Mouse (Mus musculus) ES-E14 (cell line): ENCODE results near the gene Prss56. TPM values are rescaled to one million over a fixed set of nuclear protein-coding genes. Genes with fewer than 3 reads are reported as not detected.

Source experiments
- DNase-seq: peaks from one replicate; pipeline ENCODE4 v3.0.0-alpha.2; 2013; ENCODE audit warnings: low read depth, low spot score
- H3K27ac ChIP-seq: 2 replicates; pipeline ENCODE4 v1.5.1; 2012; ENCODE audit warnings: low read depth, mild to moderate bottlenecking, low read length, moderate library complexity, mixed read lengths; ENCODE audit not compliant: poor library complexity, insufficient read depth, severe bottlenecking
- H3K36me3 ChIP-seq: 2 replicates; pipeline ENCODE4 v1.6.1; 2012; ENCODE audit warnings: mild to moderate bottlenecking, low read length, moderate library complexity, mixed read lengths; ENCODE audit not compliant: control insufficient read depth, poor library complexity, insufficient read depth, severe bottlenecking
- H3K4me1 ChIP-seq, 2 experiments: fragments of 150-350 bp in 1 of 2; sonication (generic) in 1 of 2; 2 replicates each; pipeline ENCODE4 v1.6.1; 2012; ENCODE audit warnings: low read length in 2 of 2, mild to moderate bottlenecking in 1 of 2, mixed read lengths in 1 of 2; ENCODE audit not compliant: control insufficient read depth in 2 of 2, insufficient read depth in 2 of 2, poor library complexity in 1 of 2
- H3K4me3 ChIP-seq, 2 experiments: fragments of 150-350 bp in 1 of 2; sonication (generic) in 1 of 2; 2 replicates each; pipeline ENCODE4 v1.5.1; 2012; ENCODE audit warnings: low read length in 2 of 2, low read depth in 1 of 2, mild to moderate bottlenecking in 1 of 2, mixed read lengths in 1 of 2; ENCODE audit not compliant: insufficient read depth in 1 of 2, poor library complexity in 1 of 2, severe bottlenecking in 1 of 2
- H3K9ac ChIP-seq: 2 replicates; pipeline ENCODE4 v1.6.1; 2012; ENCODE audit warnings: low read depth, mild to moderate bottlenecking, low read length, mixed read lengths; ENCODE audit not compliant: poor library complexity, insufficient read depth, severe bottlenecking
- H3K9me3 ChIP-seq: fragments of 150-350 bp; sonication (generic); 2 replicates; pipeline ENCODE4 v1.6.1; 2012; ENCODE audit warnings: low read depth, mild to moderate bottlenecking, low read length; ENCODE audit not compliant: control insufficient read depth, insufficient read depth
- CHD2 ChIP-seq: IDR thresholded peaks from 2 replicates; pipeline ENCODE4 v1.6.1; 2014; ENCODE audit warnings: mild to moderate bottlenecking, low read depth, low read length, inconsistent platforms
- HCFC1 ChIP-seq: IDR thresholded peaks from 2 replicates; pipeline ENCODE4 v1.6.1; 2012; ENCODE audit warnings: low read length, inconsistent platforms, borderline replicate concordance; ENCODE audit not compliant: insufficient read depth
- MAFK ChIP-seq: IDR thresholded peaks from 2 replicates; pipeline ENCODE4 v1.6.1; 2014; ENCODE audit warnings: mild to moderate bottlenecking, low read depth, low read length, inconsistent platforms; ENCODE audit not compliant: insufficient read depth
- ZC3H11A ChIP-seq: IDR thresholded peaks from 2 replicates; pipeline ENCODE4 v1.6.1; 2012; ENCODE audit warnings: low read depth, mild to moderate bottlenecking, inconsistent platforms, low read length, borderline replicate concordance
- ZNF384 ChIP-seq: IDR thresholded peaks from 2 replicates; pipeline ENCODE4 v1.6.1; 2012; ENCODE audit warnings: low read depth, low read length, inconsistent platforms
- in situ Hi-C, 2 experiments: fragments of 600-800 bp; cut with MboI; formaldehyde crosslinking; loops; one replicate each; pipeline ENCODE4 v1.15.1; 2025; ENCODE audit warnings: low sequenced_read_pairs in 2 of 2, inconsistent platforms in 1 of 2; ENCODE audit not compliant: unreplicated experiment in 2 of 2
- total RNA-seq: library from RNA; depleted of rRNA; stranded (reverse); fragments of 300-350 nt; gene quantifications from 2 replicates; pipeline ENCODE4 v1.2.3, GENCODE M21; 2012

Prss56 gene
- total RNA-seq, 1 experiment: 0.36 TPM

- DNase-seq: no peak
- H3K27ac ChIP-seq: no peak within 1 kb of the TSS
- H3K9ac ChIP-seq: no peak within 1 kb of the TSS
- peak within 1 kb of the TSS; percentile 54 to 61 for H3K4me3 ChIP-seq
- H3K36me3 ChIP-seq: no peaks in the 10 kb centered on the region
- TF ChIP-seq ZNF384 (no peak), CHD2 (no peak), ZC3H11A (no peak), MAFK (no peak), HCFC1 (no peak)
- no peaks in the 10 kb centered on the region for H3K9me3 ChIP-seq
- in situ Hi-C loops: no loop called here
- H3K4me1 ChIP-seq: peaks cover 0 to 3% of the 10 kb centered on the region in 2 experiments; a peak in 1 of 4 replicates
These were observed 26.9 kb upstream of the Prss56 start, which contains the start of gene Ecel1 for GRCm38 (mm10) chr1:87156199-87156587. Gene Ecel1, minus strand, starts transcription at chr1:87156521.

GRCm38 (mm10) chr1:87159396-87159795 lies 23.7 kb upstream of the Prss56 start:
- Histone ChIP-seq H3K36me3 (no peaks in the 10 kb centered on the region), H3K9ac (no peak overlapping the region), H3K27ac (no peak overlapping the region), H3K4me3 (no peak overlapping the region), H3K9me3 (no peaks in the 10 kb centered on the region), H3K4me1 (no peaks in the 10 kb centered on the region; a peak in 1 of 4 replicates)
- no peak for TF ChIP-seq HCFC1
- TF ChIP-seq CHD2: no peak
- no peak for TF ChIP-seq ZNF384
- TF ChIP-seq MAFK: no peak
- no peak for TF ChIP-seq ZC3H11A
- in situ Hi-C loops: no loop called here
- no peak for DNase-seq

- H3K4me3 ChIP-seq: no peak overlapping the region
- H3K4me1 ChIP-seq: no peaks in the 10 kb centered on the region
- in situ Hi-C loops: no loop called here
- H3K9ac ChIP-seq: no peak overlapping the region
- DNase-seq: no peak
- no peaks in the 10 kb centered on the region for H3K36me3 ChIP-seq
- TF ChIP-seq MAFK: no peak
- no peak for TF ChIP-seq ZC3H11A
- no peak for TF ChIP-seq CHD2
- TF ChIP-seq HCFC1: no peak
- no peak for TF ChIP-seq ZNF384
- no peaks in the 10 kb centered on the region for H3K9me3 ChIP-seq
- no peak overlapping the region for H3K27ac ChIP-seq
These were observed 18.8 kb upstream of the Prss56 start for GRCm38 (mm10) chr1:87164164-87164795.

GRCm38 (mm10) chr1:87164796-87165184 lies 18.3 kb upstream of the Prss56 start:
- Histone ChIP-seq H3K36me3 (no peaks in the 10 kb centered on the region), H3K9ac (no peak overlapping the region), H3K4me1 (no peaks in the 10 kb centered on the region), H3K27ac (no peak overlapping the region), H3K9me3 (no peaks in the 10 kb centered on the region), H3K4me3 (no peak overlapping the region)
- in situ Hi-C loops: no loop called here
- TF ChIP-seq ZNF384 (no peak), MAFK (no peak), ZC3H11A (no peak), CHD2 (no peak), HCFC1 (no peak)
- no peak for DNase-seq

GRCm38 (mm10) chr1:87170458-87170857 lies 12.7 kb upstream of the Prss56 start:
- peaks cover 0 to 6% of the 10 kb centered on the region in 2 experiments; a peak in 1 of 4 replicates for H3K4me1 ChIP-seq
- H3K9ac ChIP-seq: no peak overlapping the region
- no peak for DNase-seq

More at GRCm38 (mm10) chr1:87170458-87170857, 12.7 kb upstream of the Prss56 start:
- H3K4me3 ChIP-seq: 0 out of 4 replicates have a peak overlapping the region, but pooled peaks of 1 of the 2 experiments have one; percentile 0
- H3K9me3 ChIP-seq: no peaks in the 10 kb centered on the region
- no peaks in the 10 kb centered on the region for H3K36me3 ChIP-seq
- TF ChIP-seq HCFC1 (no peak), ZC3H11A (no peak), MAFK (no peak), ZNF384 (no peak), CHD2 (no peak)
- in situ Hi-C loops: loop anchor here in 1 of 2 experiments (10.0 kb wide), 1 partner anchor 354 kb away; no protein-coding TSS in a partner anchor
- no peak overlapping the region for H3K27ac ChIP-seq
